Mouse (Mus musculus) ZHBTc4 (cell line): ENCODE measurements around the gene Camk1d.

Experiments used
- DNase-seq: peaks from one replicate; pipeline ENCODE4 v3.0.0-alpha.2; 2011; ENCODE audit warnings: low read depth, low spot score

Gene Camk1d

DNA sequence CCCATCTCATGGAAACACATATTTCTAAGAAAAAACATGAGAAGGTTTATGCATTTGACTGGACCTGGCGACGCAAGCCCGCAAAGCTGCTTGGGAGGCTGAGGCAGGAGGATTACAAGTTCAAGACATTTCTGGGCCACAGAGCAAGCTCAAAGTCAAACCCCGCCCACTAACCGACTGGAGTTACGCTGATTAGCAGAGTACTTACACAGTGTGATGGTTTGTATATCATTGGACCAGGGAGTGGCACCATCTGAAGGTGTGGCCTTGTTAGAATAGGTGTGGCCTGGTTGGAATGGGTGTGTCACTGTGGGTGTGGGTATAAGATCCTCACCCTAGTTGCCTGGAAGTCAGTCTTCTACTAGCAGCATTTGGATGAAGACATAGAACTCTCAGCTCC lies 465.1 kb downstream of the Camk1d start:
- peak; percentile 85 for DNase-seq
